Mouse (Mus musculus) E14TG2a.4 (cell line): ENCODE results near the gene Hoga1.

Source experiments
- CTCF ChIP-seq: conservative IDR thresholded peaks from 2 replicates; pipeline ENCODE4 v1.5.1; 2014; ENCODE audit warnings: low read length
- NANOG ChIP-seq: IDR thresholded peaks from 2 replicates; pipeline ENCODE4 v1.6.1; 2014; ENCODE audit warnings: borderline replicate concordance, low read length, mixed read lengths

DNA sequence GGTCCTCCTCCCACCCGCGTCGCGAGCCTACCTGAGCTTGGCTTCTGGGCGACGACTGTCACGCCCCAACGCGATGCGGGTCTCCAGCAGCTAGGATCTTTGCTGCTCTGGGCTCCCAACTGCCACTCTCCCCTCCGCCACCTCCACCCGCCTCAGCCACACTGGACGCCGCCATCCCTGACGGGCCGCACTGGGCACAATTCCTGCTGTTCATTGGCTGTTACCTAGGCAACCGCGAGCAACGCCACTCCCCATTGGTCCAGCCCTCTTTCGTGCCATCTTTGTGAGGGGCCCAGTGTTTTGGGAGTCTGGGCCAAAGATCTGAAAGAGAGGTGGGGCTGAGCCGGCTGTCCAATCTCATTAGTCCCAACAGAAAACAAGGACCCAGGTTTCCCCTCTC lies 40.8 kb downstream of the Hoga1 start, which contains the start of gene Morn4:
- TF ChIP-seq CTCF = no peak
- no peak for TF ChIP-seq NANOG
